Mouse (Mus musculus) midbrain, postnatal 0 days (tissue): Measurements from ENCODE around the gene Lef1. TPM values are rescaled to one million over a fixed set of nuclear protein-coding genes. Genes with fewer than 3 reads are reported as not detected.
A peak's percentile ranks its signal among the peaks of the same experiment; 100 is the strongest.

Experiments
- ATAC-seq: fragments of 200-750 bp; cut with Nextera tagmentation; 2 replicates; pipeline ENCODE4 v1.8.0; 2017; ENCODE audit warnings: moderate number of reproducible peaks, mild to moderate bottlenecking, moderate TSS enrichment, moderate library complexity; ENCODE audit not compliant: low FRiP score
- DNase-seq: peaks from one replicate; pipeline ENCODE4 v3.0.0-alpha.2; 2015; ENCODE audit warnings: low spot score
- H3K27ac ChIP-seq: fragments of 300-500 bp; sonication (generic); 2 replicates; pipeline ENCODE4 v1.5.1; 2014; ENCODE audit warnings: low read depth, mild to moderate bottlenecking, low read length, mixed read lengths
- H3K27me3 ChIP-seq: fragments of 300-500 bp; sonication (generic); 2 replicates; pipeline ENCODE4 v1.6.1; 2014; ENCODE audit warnings: low read length, control low read depth, mixed read lengths; ENCODE audit not compliant: insufficient read depth
- H3K36me3 ChIP-seq: fragments of 300-500 bp; sonication (generic); 2 replicates; pipeline ENCODE4 v1.6.1; 2014; ENCODE audit warnings: low read length, control low read depth, mixed read lengths; ENCODE audit not compliant: insufficient read depth
- H3K4me1 ChIP-seq: fragments of 300-500 bp; sonication (generic); 2 replicates; pipeline ENCODE4 v1.6.1; 2014; ENCODE audit warnings: mild to moderate bottlenecking, control low read depth, antibody characterized with exemption, low read length, mixed read lengths; ENCODE audit not compliant: insufficient read depth
- H3K4me2 ChIP-seq: fragments of 300-500 bp; sonication (generic); 2 replicates; pipeline ENCODE4 v1.6.1; 2014; ENCODE audit warnings: low read depth, mild to moderate bottlenecking, low read length, mixed read lengths; ENCODE audit not compliant: poor library complexity, severe bottlenecking
- H3K4me3 ChIP-seq: fragments of 300-500 bp; sonication (generic); 2 replicates; pipeline ENCODE4 v1.5.1; 2014; ENCODE audit warnings: low read depth, mild to moderate bottlenecking, low read length, moderate library complexity
- H3K9ac ChIP-seq: fragments of 300-500 bp; sonication (generic); replicated peaks from 2 replicates; pipeline ENCODE4 v1.6.1; 2014; ENCODE audit warnings: mild to moderate bottlenecking, low read length, moderate library complexity, mixed read lengths; ENCODE audit not compliant: poor library complexity, severe bottlenecking
- H3K9me3 ChIP-seq: fragments of 300-500 bp; sonication (generic); 2 replicates; pipeline ENCODE4 v1.6.1; 2016; ENCODE audit warnings: low read length, control low read depth
- CTCF ChIP-seq: IDR thresholded peaks from 2 replicates; pipeline ENCODE4 v1.5.1; 2016; ENCODE audit warnings: antibody characterized with exemption, mild to moderate bottlenecking
- WGBS: fragments of 180-500 bp; shearing (Covaris S2); extraction: QIAGEN DNeasy Blood & Tissue Kit; methylation state at CpG from one replicate; pipeline ENCODE4 v1.1.7; 2014; 5-methylcytosine and 5-hydroxymethylcytosine counted together
- polyA plus RNA-seq: library from polyadenylated mRNA; unstranded; fragments of >200 nt; fragmentation: Nextera tagmentation; extraction: Ambion mirVana; gene quantifications from 2 replicates; pipeline ENCODE4 v1.2.1, GENCODE M21; 2015
- total RNA-seq: library from RNA; depleted of rRNA; stranded (reverse); fragments of >200 nt; gene quantifications from 2 replicates; pipeline ENCODE4 v1.2.3, GENCODE M21; 2014

Gene Lef1
- total and polyA plus RNA-seq, 2 experiments from 2014 or later, result 42.0 to 50.4 TPM

GRCm38 (mm10) chr3:131089721-131090120, 20.6 kb upstream of the Lef1 start:
- Histone ChIP-seq H3K4me2 (no peak overlapping the region), H3K9me3 (no peaks in the 10 kb centered on the region), H3K4me3 (no peak overlapping the region), H3K27me3 (no peaks in the 10 kb centered on the region), H3K9ac (no peak overlapping the region), H3K4me1 (0 out of 2 replicates have a peak, but pooled peaks cover 2% of the 10 kb centered on the region), H3K36me3 (no peaks in the 10 kb centered on the region), H3K27ac (no peak overlapping the region)
- no peak for TF ChIP-seq CTCF
- DNase-seq, result no peak
- 47% methylated on average over 3 of the region's 3 CpGs for WGBS
- no peak for ATAC-seq

DNA sequence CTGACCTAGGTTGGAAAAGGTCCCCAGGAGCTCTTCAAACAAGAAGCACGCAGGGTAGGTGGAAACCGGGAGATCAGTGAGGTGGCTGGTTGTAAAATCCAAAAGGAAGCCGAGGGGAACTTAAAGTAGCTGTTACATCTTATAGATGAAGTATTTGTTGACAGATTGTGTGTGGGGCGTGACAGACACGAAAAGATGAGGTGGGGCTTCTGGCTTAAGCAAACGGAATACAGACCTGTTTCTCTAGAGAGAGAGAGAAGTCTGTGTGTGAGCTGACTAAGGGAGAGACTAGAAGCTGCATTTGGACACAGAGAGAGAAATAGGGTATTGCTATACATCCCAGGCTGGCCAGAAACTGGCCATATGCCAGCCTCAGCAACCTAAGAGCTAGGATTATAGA, 18.2 kb upstream of the Lef1 start:
- no peaks in the 10 kb centered on the region for H3K9me3 ChIP-seq
- DNase-seq (no peak), ATAC-seq (no peak)
- TF ChIP-seq CTCF, result no peak
- WGBS, result 79% methylated on average over 6 of the region's 6 CpGs
- H3K36me3 ChIP-seq, result no peaks in the 10 kb centered on the region
- H3K27me3 ChIP-seq, result no peaks in the 10 kb centered on the region
- no peaks in the 10 kb centered on the region for H3K4me1 ChIP-seq
- no peak overlapping the region for H3K4me3 ChIP-seq
- no peak overlapping the region for H3K4me2 ChIP-seq
- H3K9ac ChIP-seq, result no peak overlapping the region
- H3K27ac ChIP-seq, result no peak overlapping the region

DNA sequence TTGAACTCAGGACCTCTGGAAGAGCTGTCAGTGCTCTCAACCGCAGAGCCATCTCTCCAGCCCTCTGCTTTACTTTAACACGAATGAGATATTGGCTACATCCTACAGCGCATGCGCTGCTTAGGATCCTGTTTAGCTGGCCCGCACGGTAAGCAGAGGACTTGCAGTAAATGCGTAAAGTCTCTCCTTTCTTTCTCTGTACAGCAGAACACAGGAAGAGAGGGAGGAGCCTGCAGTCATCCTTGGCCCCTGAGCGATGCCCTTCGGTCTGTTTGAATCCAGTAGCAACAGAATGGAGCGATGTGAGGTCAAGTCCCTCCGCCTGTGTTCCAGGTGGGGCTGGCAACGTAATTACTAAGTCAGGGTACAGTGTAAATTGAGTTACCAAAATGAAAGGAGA, 16.5 kb upstream of the Lef1 start:
- no peaks in the 10 kb centered on the region for H3K9me3 ChIP-seq
- WGBS, result 83% methylated on average over 12 of the region's 12 CpGs
- DNase-seq (no peak), ATAC-seq (no peak)
- H3K4me3 ChIP-seq, result no peak overlapping the region
- no peak overlapping the region for H3K27ac ChIP-seq
- no peak overlapping the region for H3K4me2 ChIP-seq
- no peaks in the 10 kb centered on the region for H3K27me3 ChIP-seq
- no peaks in the 10 kb centered on the region for H3K36me3 ChIP-seq
- TF ChIP-seq CTCF, result no peak
- no peaks in the 10 kb centered on the region for H3K4me1 ChIP-seq
- H3K9ac ChIP-seq, result no peak overlapping the region

- no peak overlapping the region for H3K4me3 ChIP-seq
- peak; percentile 10 for DNase-seq
- no peaks in the 10 kb centered on the region for H3K27me3 ChIP-seq
- no peaks in the 10 kb centered on the region for H3K4me1 ChIP-seq
- 66% methylated on average over 4 of the region's 4 CpGs for WGBS
- no peak overlapping the region for H3K9ac ChIP-seq
- no peak overlapping the region for H3K4me2 ChIP-seq
- no peak overlapping the region for H3K27ac ChIP-seq
- no peaks in the 10 kb centered on the region for H3K36me3 ChIP-seq
- TF ChIP-seq CTCF, result no peak
- no peaks in the 10 kb centered on the region for H3K9me3 ChIP-seq
- no peak for ATAC-seq
Measured at GRCm38 (mm10) chr3:131096105-131096504, 14.2 kb upstream of the Lef1 start.

GRCm38 (mm10) chr3:131102191-131102774, 8.0 kb upstream of the Lef1 start:
- Histone ChIP-seq H3K9me3 (no peaks in the 10 kb centered on the region), H3K4me3 (no peak overlapping the region), H3K27me3 (0 out of 2 replicates have a peak, but pooled peaks cover 8% of the 10 kb centered on the region), H3K4me2 (no peak overlapping the region), H3K36me3 (no peaks in the 10 kb centered on the region), H3K9ac (no peak overlapping the region), H3K4me1 (no peaks in the 10 kb centered on the region), H3K27ac (no peak overlapping the region)
- DNase-seq, result no peak
- ATAC-seq, result no peak
- no peak for TF ChIP-seq CTCF
- WGBS, result 20% methylated on average over 13 of the region's 13 CpGs

DNA sequence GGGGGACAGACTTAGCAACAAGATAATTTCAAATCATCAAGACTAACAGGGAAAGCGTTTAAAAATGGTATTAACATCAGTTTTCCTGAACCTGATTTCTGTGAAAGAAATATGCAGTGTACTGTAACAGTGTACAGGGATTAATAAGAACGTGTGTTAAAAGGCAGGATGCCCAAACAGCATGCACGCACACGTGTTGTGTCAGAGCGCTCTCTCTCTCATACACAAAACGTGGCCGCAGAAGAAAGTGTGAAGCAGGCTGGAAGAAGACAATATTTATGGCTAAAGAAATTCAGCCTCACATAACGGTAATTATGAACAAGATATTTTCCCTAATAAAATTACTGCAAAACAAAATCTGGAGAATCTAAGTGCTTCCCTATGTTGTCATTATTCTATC, 4.9 kb upstream of the Lef1 start:
- H3K27ac ChIP-seq, result peak overlapping the region; percentile 13; the same call in 1 of the 2 replicates
- DNase-seq (no peak), ATAC-seq (no peak)
- H3K4me1 ChIP-seq, result no peaks in the 10 kb centered on the region; the same call in 1 of the 2 replicates
- no peak overlapping the region for H3K9ac ChIP-seq
- peak overlapping the region; percentile 67 for H3K4me2 ChIP-seq
- H3K4me3 ChIP-seq, result no peak overlapping the region
- H3K27me3 ChIP-seq, result 0 out of 2 replicates have a peak, but pooled peaks cover 11% of the 10 kb centered on the region
- H3K36me3 ChIP-seq, result no peaks in the 10 kb centered on the region
- WGBS, result 33% methylated on average over 8 of the region's 8 CpGs
- no peak for TF ChIP-seq CTCF
- H3K9me3 ChIP-seq, result no peaks in the 10 kb centered on the region
